Mouse (Mus musculus): ENCODE data around the gene Nkx1-1. TPM values are rescaled to one million over a fixed set of nuclear protein-coding genes. Genes with fewer than 3 reads are reported as not detected.

The Nkx1-1 gene
- not detected for total RNA-seq (2021)
- long read RNA-seq: 0 reads

- no peak for DNase-seq (ENCODE audit: low spot score in 2 of 2)
Observed at GRCm38 (mm10) chr5:33433201-33434138, at the start of gene Nkx1-1. Gene Nkx1-1, minus strand, starts transcription at chr5:33433976.

- no peak for DNase-seq (ENCODE audit: low spot score in 2 of 2)
Observed at GRCm38 (mm10) chr5:33481318-33481685, 47.5 kb upstream of the Nkx1-1 start.

GRCm38 (mm10) chr5:33480582-33481317 lies 47.0 kb upstream of the Nkx1-1 start:
- no peak for DNase-seq (ENCODE audit: low spot score in 2 of 2)

- DNase-seq (ENCODE audit: low spot score in 2 of 2): no peak
Observed at GRCm38 (mm10) chr5:33465464-33465863, 31.7 kb upstream of the Nkx1-1 start.

- DNase-seq (ENCODE audit: low spot score in 2 of 2): no peak
Observed at GRCm38 (mm10) chr5:33464390-33464789, 30.6 kb upstream of the Nkx1-1 start.

GRCm38 (mm10) chr5:33459111-33459510 lies 25.3 kb upstream of the Nkx1-1 start:
- DNase-seq (ENCODE audit: low spot score in 2 of 2): no peak

- no peak for DNase-seq (ENCODE audit: low spot score in 2 of 2)
Observed at GRCm38 (mm10) chr5:33458132-33458622, 24.4 kb upstream of the Nkx1-1 start.

- DNase-seq (ENCODE audit: low spot score in 2 of 2): no peak
Observed at GRCm38 (mm10) chr5:33455737-33456136, 22.0 kb upstream of the Nkx1-1 start.

- no peak for DNase-seq (ENCODE audit: low spot score in 2 of 2)
Observed at GRCm38 (mm10) chr5:33443794-33444193, 10.0 kb upstream of the Nkx1-1 start.

- DNase-seq (ENCODE audit: low spot score in 2 of 2): peak; percentile 61 to 68
Observed at GRCm38 (mm10) chr5:33442927-33443710, 9.3 kb upstream of the Nkx1-1 start.

GRCm38 (mm10) chr5:33438214-33438613 lies 4.4 kb upstream of the Nkx1-1 start:
- peak; percentile 79 to 85 for DNase-seq (ENCODE audit: low spot score in 2 of 2)

- DNase-seq (ENCODE audit: low spot score in 2 of 2): no peak
Observed at GRCm38 (mm10) chr5:33435941-33436340, 2.2 kb upstream of the Nkx1-1 start.

- no peak for DNase-seq (ENCODE audit: low spot score in 2 of 2)
Observed at GRCm38 (mm10) chr5:33435151-33435550, 1.4 kb upstream of the Nkx1-1 start.

GRCm38 (mm10) chr5:33434141-33434780 lies 485 bp upstream of the Nkx1-1 start:
- peak in 1 of 2 experiments; percentile 21 for DNase-seq (ENCODE audit: low spot score in 2 of 2)

GRCm38 (mm10) chr5:33432057-33432935 lies 1.5 kb downstream of the Nkx1-1 start:
- DNase-seq (ENCODE audit: low spot score in 2 of 2): peak in 1 of 2 experiments; percentile 19

GRCm38 (mm10) chr5:33431173-33432005 lies 2.4 kb downstream of the Nkx1-1 start:
- DNase-seq (ENCODE audit: low spot score in 2 of 2): no peak

- DNase-seq (ENCODE audit: low spot score in 2 of 2): peak in 1 of 2 experiments; percentile 25
Observed at GRCm38 (mm10) chr5:33430511-33431172, 3.1 kb downstream of the Nkx1-1 start.

GRCm38 (mm10) chr5:33430106-33430505 lies 3.7 kb downstream of the Nkx1-1 start:
- DNase-seq (ENCODE audit: low spot score in 2 of 2): no peak

Measured in layer of hippocampus, postnatal 10 days (tissue).